Comparison of ENCODE assay signal across 8 mouse cellular contexts in genomic region chr4:106934931-106935582, GRCm38 (mm10). TPM values are rescaled to one million over a fixed set of nuclear protein-coding genes. Genes with fewer than 3 reads are reported as not detected.
A peak's percentile ranks its signal among the peaks of the same experiment; 100 is the strongest.
DNase-seq lines count a peak whose midpoint lies in the region; ATAC-seq lines count a peak whose summit lies in the region.

No protein-coding gene starts in this region.

- no peak for DNase-seq in heart, adult 9 months (ENCODE audit: low spot score in 2 of 2)
- DNase-seq in cerebellum, adult 18-20 months = peak; percentile 80
- DNase-seq in midbrain, embryonic 10.5 days (ENCODE audit: low spot score) = no peak
- no peak for DNase-seq in embryo, embryonic 10.5 days (ENCODE audit: low spot score)
- no peak for DNase-seq in frontal cortex, postnatal 14 days (ENCODE audit: low spot score in 2 of 2)
- DNase-seq in natural killer cell, adult 2 months (ENCODE audit: low spot score in 2 of 2) = no peak

- no peaks in the 10 kb centered on the region for H3K27me3 ChIP-seq in heart, embryonic 13.5 days (replicated peaks)
- no peaks in the 10 kb centered on the region for H3K27me3 ChIP-seq in midbrain, embryonic 10.5 days (ENCODE audit: low read depth, poor library complexity, severe bottlenecking)

- WGBS in heart, embryonic 13.5 days = 46% methylated on average over 12 of the region's 12 CpGs
- 60% methylated on average over 12 of the region's 12 CpGs for WGBS in midbrain, embryonic 10.5 days

- H3K9me3 ChIP-seq in heart, embryonic 13.5 days = no peaks in the 10 kb centered on the region
- no peaks in the 10 kb centered on the region for H3K9me3 ChIP-seq in midbrain, embryonic 10.5 days (replicated peaks)

- peaks cover 34% of the 10 kb centered on the region for H3K36me3 ChIP-seq in heart, embryonic 13.5 days
- H3K36me3 ChIP-seq in midbrain, embryonic 10.5 days = peaks cover 73% of the 10 kb centered on the region

- no peak overlapping the region; the same call in 1 of the 2 replicates for H3K27ac ChIP-seq in heart, embryonic 13.5 days (replicated peaks)
- H3K27ac ChIP-seq in midbrain, embryonic 10.5 days (replicated peaks) = peak overlapping the region; percentile 97

- H3K4me2 ChIP-seq in heart, embryonic 13.5 days = peak overlapping the region; percentile 16; the same call in 1 of the 2 replicates

- peaks cover 82% of the 10 kb centered on the region for H3K4me1 ChIP-seq in heart, embryonic 13.5 days
- H3K4me1 ChIP-seq in midbrain, embryonic 10.5 days = peaks cover 89% of the 10 kb centered on the region

- H3K9ac ChIP-seq in heart, embryonic 13.5 days = peak overlapping the region; percentile 62

- ATAC-seq in heart, embryonic 13.5 days (ENCODE audit: extremely low read depth, insufficient number of reproducible peaks, low FRiP score, low TSS enrichment) = no peak
- peak; percentile 61 to 74 for ATAC-seq in hematopoietic stem cell, adult 5-6 weeks (replicated peaks in 1 of 2; ENCODE audit: insufficient read depth in 1 of 2, low FRiP score in 2 of 2, low TSS enrichment in 1 of 2, low read depth in 1 of 2, poor library complexity in 2 of 2, severe bottlenecking in 2 of 2)

- no peak overlapping the region for H3K4me3 ChIP-seq in heart, embryonic 13.5 days
- peak overlapping the region; percentile 31; the same call in 1 of the 2 replicates for H3K4me3 ChIP-seq in midbrain, embryonic 10.5 days

RNA-seq across cellular contexts. Expression of gene Ssbp3, which starts 24.6 kb away (rescaled TPM):
- 59.8 and 61.9 TPM in 2 replicates for polyA plus RNA-seq in heart, embryonic 13.5 days (2015; fragmentation: Nextera tagmentation; extraction: Ambion mirVana)
- total RNA-seq in hematopoietic stem cell, adult 5-6 weeks (2017) = 47.4 and 51.3 TPM in 2 replicates
- polyA plus RNA-seq in midbrain, embryonic 10.5 days (2016; fragmentation: Nextera tagmentation; extraction: Ambion mirVana) = 119 and 136 TPM in 2 replicates

Comparison
In these comparisons a context has a peak if more than half of its experiments do, and no peak if none do; other contexts are left out.
1. DNase-seq: peak in cerebellum, adult 18-20 months (2 of 2); none in heart, adult 9 months (0 of 2), midbrain, embryonic 10.5 days (single experiment), embryo, embryonic 10.5 days (single experiment), frontal cortex, postnatal 14 days (0 of 2) and natural killer cell, adult 2 months (0 of 2).